Mouse (Mus musculus) megakaryocyte, embryonic 14.5 days (primary cell): ENCODE results near the gene Zfp605.

ENCODE experiments used
- FLI1 ChIP-seq: IDR thresholded peaks from 2 replicates; pipeline ENCODE4 v1.6.1; 2012; ENCODE audit warnings: low read length, inconsistent platforms, mixed read lengths
- GATA1 ChIP-seq: IDR thresholded peaks from 3 replicates; pipeline ENCODE4 v1.6.1; 2012; ENCODE audit warnings: mixed read lengths, low read length, inconsistent platforms, borderline replicate concordance

- TF ChIP-seq GATA1 (no peak), FLI1 (no peak)
Observed at GRCm38 (mm10) chr5:110136087-110136464, 26.2 kb downstream of the Zfp605 start.
